Mouse (Mus musculus) small intestine, adult 2 months (tissue): ENCODE data around the gene Tbrg1.

ENCODE experiments used
- CTCF ChIP-seq: fragments of 200-500 bp; IDR thresholded peaks from 2 replicates; pipeline ENCODE4 v1.5.1; 2012; ENCODE audit warnings: low read depth, mild to moderate bottlenecking, control low read depth, inconsistent platforms, low read length, moderate library complexity, mixed read lengths; ENCODE audit not compliant: insufficient replicate concordance, insufficient read length; ENCODE audit errors: extremely low read depth
- POLR2A ChIP-seq: fragments of 200-500 bp; IDR thresholded peaks from 2 replicates; pipeline ENCODE4 v1.6.1; 2012; ENCODE audit warnings: low read depth, mild to moderate bottlenecking, control low read depth, inconsistent platforms, low read length, moderate library complexity

DNA sequence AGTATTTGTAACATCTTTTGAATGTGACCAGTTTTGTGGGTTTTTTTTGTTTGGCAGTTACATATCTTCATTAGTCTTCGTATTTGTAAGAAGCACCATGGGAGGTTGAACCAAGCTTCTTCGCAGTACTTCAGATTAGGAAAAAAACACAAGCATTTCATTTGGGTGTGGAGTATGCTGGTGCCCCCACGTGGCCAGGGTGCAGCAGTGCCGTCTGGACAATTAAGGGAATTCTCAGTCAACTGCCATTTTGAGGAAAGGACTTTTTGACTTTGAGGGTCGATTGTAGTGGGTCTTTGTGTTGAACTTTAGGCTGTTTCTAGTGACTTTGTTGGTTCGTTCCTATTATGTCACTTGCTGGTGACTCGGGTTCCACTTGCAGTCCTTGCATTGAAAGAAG lies 20.8 kb downstream of the Tbrg1 start:
- TF ChIP-seq CTCF (peak; percentile 70; the same call in 1 of the 2 replicates), POLR2A (no peak)
